Mouse (Mus musculus): ENCODE measurements around the gene Prok1. TPM values are rescaled to one million over a fixed set of nuclear protein-coding genes. Genes with fewer than 3 reads are reported as not detected.

The Prok1 gene
- polyA plus RNA-seq, 1 experiment = not detected

DNA sequence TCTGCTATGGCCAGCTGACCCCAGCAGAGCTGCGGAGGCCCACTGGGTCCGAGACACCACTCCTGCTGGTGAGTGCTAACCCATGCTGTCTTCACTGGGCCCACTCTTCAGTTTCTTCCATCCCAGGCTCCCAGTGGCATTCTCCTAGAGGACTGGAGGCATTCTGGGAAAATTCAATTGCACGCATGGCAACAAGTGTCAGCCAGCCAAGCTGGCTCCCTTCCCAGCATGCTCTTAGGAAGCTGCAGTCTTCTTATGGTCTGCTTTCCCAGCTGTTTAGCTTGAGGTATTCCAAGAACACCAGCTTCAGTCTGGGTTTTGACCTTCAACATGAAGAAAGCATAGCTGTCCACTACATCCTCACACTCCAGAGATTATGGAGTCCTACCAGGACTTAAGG lies 56.3 kb downstream of the Prok1 start:
- Histone ChIP-seq H3K4me1 (ENCODE audit: control insufficient read depth) (no peaks in the 10 kb centered on the region), H3K27me3 (ENCODE audit: control insufficient read depth) (no peaks in the 10 kb centered on the region), H3K4me3 (replicated peaks) (no peak overlapping the region), H3K36me3 (ENCODE audit: control insufficient read depth) (no peaks in the 10 kb centered on the region), H3K9me3 (ENCODE audit: control insufficient read depth, low read length) (no peaks in the 10 kb centered on the region)
- TF ChIP-seq TAL1 (IDR thresholded peaks at IDR 0.05; ENCODE audit: low read length) = no peak
- no peak for TF ChIP-seq GATA1 (IDR thresholded peaks at IDR 0.05; ENCODE audit: low read length)

Other genes with a start within 250 kb of the Prok1 start
- gene Kcna3, start 203.5 kb downstream of the Prok1 start, polyA plus RNA-seq (2012) = not detected in 2 replicates
- under 0.01 TPM in 1 of 2 replicates, not detected in the other for gene Kcna2, start 138.6 kb downstream of the Prok1 start, polyA plus RNA-seq (2012)
- not detected in 2 replicates for gene Kcna10, start 56.7 kb downstream of the Prok1 start, polyA plus RNA-seq (2012)
- not detected in 2 replicates for gene Cym, start 18.0 kb downstream of the Prok1 start, polyA plus RNA-seq (2012)
- gene A630076J17Rik, start 9.1 kb downstream of the Prok1 start, polyA plus RNA-seq (2012) = not detected in 2 replicates
- gene Lamtor5, start 39.2 kb upstream of the Prok1 start, polyA plus RNA-seq (2012) = 2.6 and 3.5 TPM in 2 replicates
- gene Slc16a4, start 51.5 kb upstream of the Prok1 start, polyA plus RNA-seq (2012) = not detected in 2 replicates
- gene Rbm15, start 94.0 kb upstream of the Prok1 start, polyA plus RNA-seq (2012) = 1.1 and 1.6 TPM in 2 replicates
- gene Kcnc4, start 219.8 kb upstream of the Prok1 start, polyA plus RNA-seq (2012) = not detected in 2 replicates